Mouse (Mus musculus) embryonic facial prominence, embryonic 12.5 days (tissue): ENCODE measurements around the gene Slc4a3. TPM values are rescaled to one million over a fixed set of nuclear protein-coding genes. Genes with fewer than 3 reads are reported as not detected.

Experiments used
- polyA plus RNA-seq: library from polyadenylated mRNA; unstranded; fragments of >200 nt; fragmentation: Nextera tagmentation; extraction: Ambion mirVana; gene quantifications from 2 replicates; pipeline ENCODE4 v1.2.1, GENCODE M21; 2016

The Slc4a3 gene
- polyA plus RNA-seq, 1 experiment from 2014 or later, result 33.7 TPM

Other genes starting within 250 kb of the Slc4a3 start
- gene Dnpep, start 228.3 kb upstream of the Slc4a3 start, polyA plus RNA-seq, result 136 and 143 TPM in 2 replicates
- 15.9 and 20.1 TPM in 2 replicates for gene Des, start 185.9 kb upstream of the Slc4a3 start, polyA plus RNA-seq
- 26.1 and 26.7 TPM in 2 replicates for gene Speg, start 171.0 kb upstream of the Slc4a3 start, polyA plus RNA-seq
- gene Gmppa, start 110.3 kb upstream of the Slc4a3 start, polyA plus RNA-seq, result 61.1 and 64.6 TPM in 2 replicates
- 0.64 and 0.76 TPM in 2 replicates for gene Asic4, start 95.8 kb upstream of the Slc4a3 start, polyA plus RNA-seq
- gene Chpf, start 67.0 kb upstream of the Slc4a3 start, polyA plus RNA-seq, result 32.5 and 33.5 TPM in 2 replicates
- 2.5 and 3.1 TPM in 2 replicates for gene Tmem198, start 66.7 kb upstream of the Slc4a3 start, polyA plus RNA-seq
- 101 and 104 TPM in 2 replicates for gene Obsl1, start 39.8 kb upstream of the Slc4a3 start, polyA plus RNA-seq
- 11.7 and 11.8 TPM in 2 replicates for gene Inha, start 39.2 kb upstream of the Slc4a3 start, polyA plus RNA-seq
- gene Stk11ip, start 24.7 kb upstream of the Slc4a3 start, polyA plus RNA-seq, result 28.0 and 28.7 TPM in 2 replicates